Mouse (Mus musculus) lung, adult 2 months (tissue): ENCODE results near the gene Dydc2. TPM values are rescaled to one million over a fixed set of nuclear protein-coding genes. Genes with fewer than 3 reads are reported as not detected.
"Not testable (repeated sequence)": the region's sequence is repeated elsewhere in the genome, so short reads cannot be mapped to it uniquely, and the experiment has no call there.

ENCODE experiments used
- DNase-seq: peaks from one replicate; pipeline ENCODE4 v3.0.0; 2022
- H3K4me1 ChIP-seq: fragments of 200-500 bp; 2 replicates; pipeline ENCODE4 v1.6.1; 2011; ENCODE audit warnings: low read length; ENCODE audit not compliant: control insufficient read depth, insufficient read depth
- H3K4me3 ChIP-seq: fragments of 200-500 bp; replicated peaks from 2 replicates; pipeline ENCODE3; 2011; ENCODE audit warnings: low read depth, mild to moderate bottlenecking, control low read depth, low read length; ENCODE audit errors: extremely low read depth
- CTCF ChIP-seq: fragments of 200-500 bp; IDR thresholded peaks from 2 replicates; pipeline ENCODE4 v1.5.1; 2011; ENCODE audit warnings: mild to moderate bottlenecking, low read length, control low read depth; ENCODE audit not compliant: insufficient read depth
- POLR2A ChIP-seq: fragments of 200-500 bp; IDR thresholded peaks from 2 replicates; pipeline ENCODE4 v1.6.1; 2011; ENCODE audit warnings: low read depth, mild to moderate bottlenecking, control low read depth, low read length, borderline replicate concordance; ENCODE audit errors: extremely low read depth
- WGBS: fragments of 180-500 bp; shearing (Covaris S2); methylation state at CpG from one replicate; pipeline ENCODE4 v1.1.7; 2018; 5-methylcytosine and 5-hydroxymethylcytosine counted together
- polyA plus RNA-seq: library from polyadenylated mRNA; depleted of rRNA; stranded (reverse); fragments of >200 nt; gene quantifications from 2 replicates; pipeline ENCODE4 v1.2.3, GENCODE M21; 2012

Gene Dydc2
- polyA plus RNA-seq, 1 experiment: 0.15 TPM

DNA sequence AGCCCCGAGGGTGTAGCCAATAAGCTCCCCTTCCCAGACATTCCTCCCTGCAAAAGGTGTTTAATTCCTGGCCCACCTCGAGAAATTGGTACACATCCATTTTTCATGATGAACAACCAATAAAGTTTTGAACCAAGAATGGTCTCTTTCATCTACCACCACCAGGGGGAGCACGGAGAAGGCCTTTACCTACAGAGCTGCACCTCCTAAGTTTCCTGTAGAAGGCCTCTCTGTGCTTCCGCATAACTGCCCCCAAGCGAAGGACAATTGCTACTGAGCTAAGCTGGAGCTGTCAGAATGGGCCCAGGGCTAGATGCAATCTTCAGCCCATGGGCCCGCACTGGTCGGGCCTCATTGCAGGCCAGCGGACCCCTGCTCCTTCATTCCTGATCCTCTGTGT is 21.8 kb upstream of the Dydc2 start:
- no peaks in the 10 kb centered on the region for H3K4me1 ChIP-seq
- H3K4me3 ChIP-seq: no peak overlapping the region
- TF ChIP-seq POLR2A (no peak), CTCF (peak; percentile 25; the same call in 1 of the 2 replicates)
- 42% methylated on average over 8 of the region's 8 CpGs for WGBS
- DNase-seq: peak; percentile 21

DNA sequence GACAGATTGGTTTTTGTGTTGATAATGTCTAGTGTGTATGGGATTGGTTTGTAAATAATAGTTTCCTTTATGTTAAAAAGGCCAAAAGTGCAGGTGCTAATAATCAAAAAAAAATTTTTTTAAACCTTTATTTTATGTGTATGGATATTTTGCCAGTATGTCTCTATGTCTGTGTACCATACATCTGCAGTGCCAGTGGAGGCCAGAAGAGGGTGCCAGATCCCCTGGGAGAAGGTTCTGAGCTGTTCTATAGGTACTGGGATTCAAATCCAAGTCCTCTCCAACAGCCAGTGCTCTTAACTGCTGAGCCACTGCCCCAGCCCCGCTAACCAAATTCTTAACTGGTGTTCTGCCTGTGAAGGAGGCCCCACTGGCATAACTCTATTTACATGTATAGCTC is 18.5 kb upstream of the Dydc2 start:
- TF ChIP-seq POLR2A (no peak), CTCF (peak; percentile 41; the same call in 1 of the 2 replicates)
- H3K4me3 ChIP-seq: no peak overlapping the region
- H3K4me1 ChIP-seq: no peaks in the 10 kb centered on the region
- DNase-seq: peak; percentile 17
- WGBS: 84% methylated on average over 1 of the region's 1 CpGs

DNA sequence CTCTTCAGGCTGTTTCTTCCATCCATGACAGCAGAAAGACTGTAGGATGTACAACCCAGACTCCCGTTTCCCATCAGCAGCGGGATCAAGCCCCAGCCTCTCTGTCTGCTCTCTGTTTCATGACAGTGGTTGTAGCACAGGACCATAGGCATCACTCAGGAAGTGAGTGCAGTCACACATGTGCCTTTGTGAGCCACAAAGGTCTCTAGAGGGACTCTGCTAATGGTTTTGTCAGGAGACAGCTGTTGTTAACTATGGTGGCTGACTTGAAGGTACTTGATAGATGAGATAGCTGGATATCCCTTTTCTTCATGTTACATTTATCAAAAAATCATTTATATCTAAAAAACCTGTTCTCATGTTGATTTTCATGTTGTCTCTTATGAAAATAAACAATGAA is 13.4 kb upstream of the Dydc2 start:
- no peak for TF ChIP-seq CTCF
- no peak for TF ChIP-seq POLR2A
- 79% methylated on average over 2 of the region's 2 CpGs for WGBS
- H3K4me3 ChIP-seq: no peak overlapping the region
- H3K4me1 ChIP-seq: no peaks in the 10 kb centered on the region
- no peak for DNase-seq

DNA sequence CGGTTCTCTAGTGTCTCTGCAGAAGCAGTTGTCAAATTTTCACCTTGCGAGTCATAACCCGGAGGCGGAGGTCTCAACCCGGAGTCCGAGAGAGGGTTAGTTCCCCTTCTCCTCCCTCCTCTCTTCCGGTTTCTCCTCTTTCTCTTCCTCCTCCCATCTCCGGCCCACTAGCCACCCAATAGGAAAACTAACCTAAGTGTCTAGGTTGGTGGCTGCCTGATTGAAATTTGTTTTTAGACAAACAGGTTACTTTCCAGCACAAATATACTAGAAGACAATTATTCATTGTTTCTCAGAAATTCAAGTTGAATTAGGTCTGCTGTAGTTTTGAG is 3.9 kb upstream of the Dydc2 start:
- no peak for DNase-seq
- 1% methylated on average over 8 of the region's 8 CpGs for WGBS
- peak overlapping the region; percentile 27 for H3K4me3 ChIP-seq
- peaks cover 3% of the 10 kb centered on the region; the same call in 1 of the 2 replicates for H3K4me1 ChIP-seq
- TF ChIP-seq POLR2A (no peak), CTCF (no peak)

DNA sequence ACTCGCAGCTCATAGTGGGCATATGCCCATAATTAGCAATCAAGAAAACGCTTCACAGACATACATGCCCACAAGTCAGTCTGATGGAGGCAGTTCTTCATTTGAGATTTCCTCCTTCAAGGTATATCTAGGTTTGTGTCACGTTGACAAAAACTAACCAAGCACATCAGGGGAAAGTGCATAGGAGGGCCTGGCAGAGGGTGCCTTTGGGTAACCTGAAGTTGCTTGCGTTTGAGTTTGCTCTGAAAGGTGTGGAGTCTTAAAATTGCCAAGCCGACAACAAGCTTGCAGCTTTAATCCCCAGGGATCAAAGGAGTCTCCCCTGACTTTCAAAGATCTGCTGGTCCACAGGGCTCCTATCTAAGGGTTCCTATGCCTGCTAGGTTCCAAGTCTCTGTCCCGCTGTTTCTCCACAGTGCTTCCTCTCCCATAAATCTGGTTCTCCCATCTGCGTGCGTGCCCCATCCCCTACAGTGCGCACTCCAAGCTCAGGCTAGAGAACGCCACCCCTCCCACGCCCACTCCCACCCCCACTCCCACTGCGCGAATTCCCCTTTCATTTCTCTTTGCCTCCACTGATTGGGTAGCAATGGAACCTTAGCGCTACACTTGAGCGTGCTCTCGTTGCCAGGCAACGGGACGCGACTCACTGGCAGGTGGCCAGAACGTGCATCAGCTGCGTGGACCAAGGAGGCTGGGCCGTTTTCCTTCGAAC is 3.4 kb upstream of the Dydc2 start, which contains the start of gene Dydc1:
Gene Dydc1 (plus strand): TSS at position 683 of the 715 bp plus-strand sequence.
- Histone ChIP-seq H3K4me3 (peak within 1 kb of the TSS; percentile 27), H3K4me1 (peaks cover 3% of the 10 kb centered on the region; the same call in 1 of the 2 replicates)
- TF ChIP-seq POLR2A (no peak), CTCF (no peak)
- peak; percentile 58 for DNase-seq
- 12% methylated on average over 23 of the region's 23 CpGs for whole genome bisulfite sequencing

DNA sequence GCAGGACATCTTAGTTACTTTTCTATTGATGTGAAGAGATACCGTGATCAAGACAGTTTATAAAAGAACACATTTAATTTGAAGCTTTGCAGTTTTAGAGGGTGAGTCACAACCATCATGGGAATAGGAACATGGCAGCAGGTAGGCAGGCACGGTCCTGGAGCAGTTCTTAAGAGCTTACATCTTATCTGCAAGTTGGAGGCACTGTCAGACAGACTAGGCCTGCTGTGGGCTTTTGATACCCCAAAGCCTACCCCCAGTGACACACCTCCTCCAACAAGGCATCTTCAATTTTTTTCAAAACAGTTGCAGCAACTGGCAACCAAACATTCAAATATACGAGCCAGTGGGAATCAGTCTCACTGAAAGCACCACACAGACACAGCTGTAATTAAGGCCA is 1.3 kb upstream of the Dydc2 start:
- DNase-seq: no peak
- WGBS: 72% methylated on average over 3 of the region's 3 CpGs
- H3K4me3 ChIP-seq: no peak overlapping the region
- H3K4me1 ChIP-seq: peaks cover 3% of the 10 kb centered on the region; the same call in 1 of the 2 replicates
- no peak for TF ChIP-seq CTCF
- TF ChIP-seq POLR2A: no peak

DNA sequence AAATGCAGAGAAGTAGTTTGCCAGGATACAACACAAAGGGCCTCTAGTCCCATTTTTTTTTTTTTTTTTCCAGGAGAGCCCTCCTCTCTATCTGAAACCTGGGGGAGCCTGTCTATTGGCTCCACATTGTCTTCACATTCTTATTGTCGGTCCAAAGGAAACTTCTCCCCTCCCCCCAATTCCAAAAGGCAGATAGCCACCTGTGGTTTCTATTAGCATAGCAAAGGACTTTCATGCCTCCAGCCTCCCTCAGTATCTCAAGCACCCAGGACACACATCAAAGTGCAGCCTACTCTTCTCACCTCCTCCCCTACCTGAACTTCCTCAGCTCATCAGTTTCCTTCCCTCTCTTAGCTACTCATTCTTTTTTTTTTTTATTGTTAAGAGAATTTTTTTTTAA is 2.6 kb downstream of the Dydc2 start:
- TF ChIP-seq CTCF (no peak), POLR2A (no peak)
- no peak for DNase-seq
- no peaks in the 10 kb centered on the region for H3K4me1 ChIP-seq
- WGBS: 16% methylated on average over 1 of the region's 1 CpGs
- no peak overlapping the region for H3K4me3 ChIP-seq

DNA sequence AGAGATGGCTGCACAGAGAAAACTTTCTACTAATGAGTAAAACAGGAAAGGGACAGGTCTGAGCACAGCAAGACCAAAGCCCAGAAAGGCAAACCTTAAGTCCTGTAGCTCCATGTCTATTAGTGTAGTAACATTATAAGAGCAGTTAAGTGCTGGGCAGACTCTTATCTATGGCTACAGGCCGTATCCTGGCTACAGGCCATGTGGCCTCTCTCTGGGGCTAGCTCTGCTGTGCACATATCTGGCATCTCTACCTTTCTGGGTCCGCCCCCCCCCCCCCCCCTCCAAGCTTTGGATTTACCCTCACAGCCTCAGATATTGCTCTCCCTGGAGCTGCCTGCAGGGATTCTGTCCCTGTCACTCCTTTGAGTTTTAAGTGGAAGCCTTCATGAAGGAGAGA is 3.8 kb downstream of the Dydc2 start:
- TF ChIP-seq POLR2A: no peak
- no peak for TF ChIP-seq CTCF
- no peak for DNase-seq
- Histone ChIP-seq H3K4me3 (no peak overlapping the region), H3K4me1 (no peaks in the 10 kb centered on the region)
- WGBS: 37% methylated on average over 2 of the region's 2 CpGs

DNA sequence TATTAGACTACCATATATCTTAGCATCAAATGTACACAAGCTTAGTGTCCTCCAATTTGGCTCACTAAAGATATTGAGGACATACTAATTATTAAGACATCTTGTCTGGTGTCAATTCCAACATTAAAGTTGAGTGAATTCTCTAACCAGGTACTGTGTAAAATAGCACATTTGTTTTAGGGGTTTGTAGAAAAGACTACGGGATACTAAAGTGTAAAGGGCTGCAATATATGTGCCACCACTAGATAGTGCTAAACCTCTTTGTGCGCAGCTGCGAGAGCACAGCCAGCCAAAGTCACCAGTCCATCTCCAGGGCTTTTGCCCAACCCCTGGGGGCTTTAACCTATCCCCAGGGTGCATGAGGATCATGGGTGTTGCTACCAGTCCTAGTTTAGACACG is 15.8 kb downstream of the Dydc2 start:
- not testable (repeated sequence) for DNase-seq, H3K4me1 ChIP-seq, H3K4me3 ChIP-seq
- 27% methylated on average over 3 of the region's 4 CpGs for WGBS

DNA sequence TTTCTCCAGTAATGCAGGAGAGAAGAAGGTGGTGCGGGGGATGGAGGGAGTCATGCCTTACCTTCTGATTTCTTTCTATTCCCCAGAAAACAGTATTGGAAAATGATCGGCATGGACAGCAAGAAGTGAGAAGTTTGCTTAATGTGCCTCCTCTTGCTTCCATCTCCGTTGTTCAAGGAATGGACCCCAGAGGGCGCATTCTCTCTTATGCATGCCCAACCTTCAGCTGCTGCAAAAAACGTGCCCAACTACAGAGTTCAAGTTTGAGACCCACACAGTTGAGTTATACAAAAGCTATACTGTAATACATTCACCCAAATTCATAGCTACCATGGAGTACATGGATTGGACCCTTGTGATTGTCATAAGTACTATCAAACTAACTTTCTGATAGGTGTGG is 16.5 kb downstream of the Dydc2 start:
- Histone ChIP-seq H3K4me3 (no peak overlapping the region), H3K4me1 (no peaks in the 10 kb centered on the region)
- DNase-seq: no peak
- WGBS: 68% methylated on average over 5 of the region's 5 CpGs
- TF ChIP-seq CTCF (0 out of 2 replicates have a peak, but pooled peaks have one; percentile 17), POLR2A (no peak)

DNA sequence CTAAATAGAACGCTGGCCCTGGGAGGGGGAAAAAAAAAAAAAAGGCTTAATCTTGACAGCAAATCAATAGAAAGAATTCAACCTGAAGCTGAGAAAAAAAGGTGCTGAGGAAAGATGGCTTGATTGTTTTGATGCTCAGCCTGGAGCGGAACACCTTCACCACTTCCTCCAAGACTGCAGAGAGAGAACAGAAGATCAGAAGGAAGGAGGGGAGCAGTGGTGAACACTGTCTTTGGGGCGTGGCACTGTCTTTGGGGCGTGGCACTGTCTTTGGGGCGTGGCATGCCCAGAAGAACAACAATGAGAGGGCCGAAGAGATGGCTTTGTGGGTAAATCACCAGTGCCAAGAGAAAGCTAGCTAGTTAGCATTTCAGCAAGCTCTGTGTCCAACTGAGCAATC is 18.5 kb downstream of the Dydc2 start:
- Histone ChIP-seq H3K4me3 (no peak overlapping the region), H3K4me1 (no peaks in the 10 kb centered on the region)
- TF ChIP-seq CTCF (no peak), POLR2A (no peak)
- WGBS: 56% methylated on average over 6 of the region's 6 CpGs
- DNase-seq: no peak
